Mouse (Mus musculus): Measurements from ENCODE around the gene Cox4i1. TPM values are rescaled to one million over a fixed set of nuclear protein-coding genes. Genes with fewer than 3 reads are reported as not detected.

Cox4i1 gene
- total RNA-seq (2021), result 1,000 to 10,000 TPM; 4,113 to 4,965 TPM
- 4,656 and 4,851 TPM in 2 replicates for polyA plus RNA-seq (2012; rRNA removed)
- long read RNA-seq, transcript Cox4i1-203 (2 exons, 438 nt), result minor isoform, 25 of 7,838 reads
- long read RNA-seq, transcript Cox4i1-201 (5 exons, 745 nt), result minor isoform, 2,411 of 7,838 reads
- long read RNA-seq, transcript Cox4i1-204 (3 exons, 578 nt), result major isoform, 5,218 of 7,838 reads
- long read RNA-seq, transcript Cox4i1-205 (5 exons, 765 nt), result minor isoform, 21 of 7,838 reads
- long read RNA-seq, partial matches to known transcripts, result 84 of 7,838 reads
- long read RNA-seq, other reads (novel, unspliced or antisense), result 78 of 7,838 reads

DNA sequence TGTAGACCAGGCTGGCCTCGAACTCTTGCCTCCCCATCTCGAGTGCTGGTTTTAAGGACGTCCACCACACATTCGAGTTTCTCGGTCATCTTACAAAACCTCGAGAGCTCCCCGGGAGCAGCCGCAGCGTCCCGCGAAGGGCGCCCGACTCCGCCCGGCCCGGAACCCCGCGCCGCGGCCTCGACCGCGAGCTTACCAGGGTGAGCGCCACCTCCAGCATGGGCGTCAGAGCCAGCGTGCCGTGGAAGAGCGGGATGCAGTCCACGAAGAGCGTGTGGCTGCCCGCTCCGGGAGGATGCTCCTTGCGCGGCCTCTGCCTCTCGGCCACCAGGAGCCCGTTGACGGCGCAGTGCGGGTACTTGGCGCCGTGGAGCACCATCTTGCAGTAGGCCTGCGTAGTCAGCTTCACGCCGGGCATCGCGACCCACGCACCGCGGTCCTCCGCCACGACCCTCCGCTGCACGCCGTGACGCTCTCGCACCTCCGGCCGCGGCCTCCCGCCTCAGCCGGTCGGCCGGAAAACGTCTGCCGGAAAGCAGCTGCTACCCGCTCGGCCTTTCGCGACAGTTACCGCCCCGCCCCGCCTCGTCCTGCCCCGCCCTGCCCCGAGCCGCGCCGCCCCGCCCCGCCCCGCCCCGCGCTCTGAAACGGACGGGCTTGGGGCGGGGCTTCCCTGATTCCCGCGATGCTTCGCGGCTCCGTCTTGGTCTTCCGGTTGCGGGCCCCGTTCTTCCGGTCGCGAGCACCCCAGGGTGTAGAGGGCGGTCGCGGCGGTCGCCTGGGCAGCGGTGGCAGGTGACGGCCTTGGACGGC, at the start of gene Cox4i1, which contains the start of gene Gm27021:
Gene Cox4i1, plus strand, starts transcription at position 662 of the 813 bp plus-strand sequence.
Gene Gm27021, minus strand, starts transcription at position 519 of the 813 bp plus-strand sequence.
- Histone ChIP-seq H3K27ac (peak within 1 kb of the TSS; percentile 97), H3K9ac (ENCODE audit: low read depth, low read length) (peak within 1 kb of the TSS; percentile 97), H3K4me3 (peak within 1 kb of the TSS; percentile 83), H3K4me1 (ENCODE audit: control insufficient read depth, insufficient read depth, low read length) (peaks cover 10% of the 10 kb centered on the region), H3K36me3 (ENCODE audit: control insufficient read depth, insufficient read depth, low read length) (peaks cover 3% of the 10 kb centered on the region; the same call in 1 of the 2 replicates), H3K79me2 (replicated peaks; ENCODE audit: control insufficient read depth, insufficient read depth, low read length) (peaks cover 2% of the 10 kb centered on the region), H3K27me3 (ENCODE audit: control insufficient read depth, insufficient read depth, low read length) (no peaks in the 10 kb centered on the region)
- peak; percentile 93 to 95 for DNase-seq
- WGBS, result under 1% methylated on average over 102 of the region's 105 CpGs
- TF ChIP-seq EP300 (IDR thresholded peaks at IDR 0.05; ENCODE audit: insufficient read depth, low read depth, low read length) (0 out of 2 replicates have a peak, but pooled peaks have one; percentile 5), POLR2A (IDR thresholded peaks at IDR 0.05; ENCODE audit: insufficient read depth, low read depth, low read length) (peak; percentile 82), CTCF (IDR thresholded peaks at IDR 0.05) (peak; percentile 33)
- intact Hi-C loops (cut with DNase I), result no loop called here

DNA sequence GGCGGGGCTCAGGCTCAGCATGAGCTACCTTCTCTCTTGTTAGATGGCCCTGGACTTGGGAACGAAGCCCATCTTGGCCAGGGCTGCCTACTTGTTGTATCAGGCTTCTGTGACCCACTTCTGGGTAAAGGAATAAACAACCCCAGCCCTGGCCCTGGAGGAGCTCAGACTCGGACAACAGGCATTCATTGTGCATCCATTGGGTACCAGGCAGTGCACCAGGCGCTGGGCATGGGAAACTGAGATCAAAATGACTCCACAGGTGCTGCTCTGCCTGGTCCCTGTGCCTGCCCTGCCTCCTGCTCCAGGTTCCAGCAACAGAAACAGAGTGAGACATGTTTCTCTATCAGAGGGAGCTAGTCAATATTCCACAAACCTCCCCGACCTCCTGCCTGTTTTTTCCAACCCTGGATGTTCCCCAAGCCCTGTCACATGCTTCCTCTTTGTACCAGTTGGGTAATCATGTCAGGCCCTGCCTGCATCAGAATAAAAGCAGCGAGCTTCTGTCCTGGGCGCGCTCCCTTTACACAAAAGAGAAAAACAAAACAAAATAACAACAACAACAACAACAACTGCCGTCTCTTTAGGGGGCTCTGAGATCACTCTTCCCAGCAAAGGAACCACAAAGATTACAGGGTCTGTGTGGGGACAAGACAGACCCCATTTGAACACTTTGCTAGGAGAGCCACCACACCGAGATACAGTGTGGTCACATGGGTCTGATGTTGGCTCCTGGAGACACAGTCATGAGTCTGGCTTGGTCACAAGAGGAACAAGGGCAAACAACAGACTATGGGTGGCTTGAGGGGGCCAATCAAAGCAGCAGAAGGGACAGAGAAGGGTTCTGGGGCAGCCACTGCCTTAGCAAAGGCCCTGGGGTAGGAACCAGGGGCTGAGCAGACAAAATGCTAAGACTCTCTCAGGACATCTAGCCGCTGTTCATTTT, 48.5 kb upstream of the Cox4i1 start:
- DNase-seq, result peak; percentile 41 to 68
- intact Hi-C loops (cut with DNase I), result no loop called here

DNA sequence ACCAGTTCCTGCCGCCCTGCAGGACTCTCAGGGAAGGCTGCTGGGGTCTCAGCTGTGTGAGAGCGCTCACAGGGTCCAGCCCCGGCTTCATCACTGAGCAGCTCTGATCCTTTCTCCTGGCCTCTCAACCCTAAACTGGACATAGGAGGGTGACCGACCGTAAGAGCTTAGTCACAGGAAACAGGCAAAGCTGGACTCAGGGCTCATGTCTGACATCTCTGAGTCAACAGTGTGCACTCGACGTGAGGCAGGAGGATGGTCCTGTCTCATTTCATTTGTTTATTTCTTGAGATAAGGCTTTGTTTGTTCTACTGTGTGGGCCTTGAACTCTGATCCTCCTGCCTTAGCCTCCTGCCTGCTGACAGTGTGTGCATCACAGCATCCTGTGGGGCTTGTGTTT, 47.6 kb upstream of the Cox4i1 start:
- intact Hi-C loops (cut with DNase I), result no loop called here

More for the DNA sequence above, 48.5 kb upstream of the Cox4i1 start:
- H3K79me2 ChIP-seq (replicated peaks; ENCODE audit: control insufficient read depth, insufficient read depth, low read length), result no peaks in the 10 kb centered on the region
- H3K27ac ChIP-seq, result peak overlapping the region; percentile 83
- no peak overlapping the region for H3K4me3 ChIP-seq
- H3K9ac ChIP-seq (ENCODE audit: low read depth, low read length), result no peak overlapping the region
- no peaks in the 10 kb centered on the region for H3K4me1 ChIP-seq (ENCODE audit: control insufficient read depth, insufficient read depth, low read length)
- H3K27me3 ChIP-seq (ENCODE audit: control insufficient read depth, insufficient read depth, low read length), result no peaks in the 10 kb centered on the region
- TF ChIP-seq POLR2A (IDR thresholded peaks at IDR 0.05; ENCODE audit: insufficient read depth, low read depth, low read length), result no peak
- TF ChIP-seq EP300 (IDR thresholded peaks at IDR 0.05; ENCODE audit: insufficient read depth, low read depth, low read length), result no peak
- no peak for TF ChIP-seq CTCF (IDR thresholded peaks at IDR 0.05)
- no peaks in the 10 kb centered on the region for H3K36me3 ChIP-seq (ENCODE audit: control insufficient read depth, insufficient read depth, low read length)
- 54% methylated on average over 11 of the region's 11 CpGs for WGBS

DNA sequence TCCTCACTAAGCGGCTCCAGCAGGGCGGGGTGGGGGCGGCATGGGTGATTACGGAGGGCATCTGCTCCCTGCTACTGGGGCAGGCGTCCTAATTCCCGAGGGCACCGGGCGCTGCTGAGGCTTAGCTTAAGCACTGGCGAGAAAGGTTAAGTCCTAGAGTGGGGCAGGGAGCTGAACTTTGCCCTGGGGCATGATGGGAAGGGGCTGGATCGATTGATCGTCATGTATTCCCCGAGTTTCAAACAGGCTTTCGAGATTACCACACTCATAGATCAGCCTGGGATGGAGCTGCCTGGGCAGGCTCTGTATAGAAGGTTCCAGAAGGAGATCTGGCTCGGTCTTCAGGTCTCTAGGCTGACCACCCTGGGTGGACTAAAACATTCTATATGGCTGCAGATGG, 45.9 kb upstream of the Cox4i1 start:
- Histone ChIP-seq H3K27me3 (ENCODE audit: control insufficient read depth, insufficient read depth, low read length) (no peaks in the 10 kb centered on the region), H3K9ac (ENCODE audit: low read depth, low read length) (no peak overlapping the region), H3K36me3 (ENCODE audit: control insufficient read depth, insufficient read depth, low read length) (no peaks in the 10 kb centered on the region), H3K79me2 (replicated peaks; ENCODE audit: control insufficient read depth, insufficient read depth, low read length) (no peaks in the 10 kb centered on the region), H3K4me1 (ENCODE audit: control insufficient read depth, insufficient read depth, low read length) (no peaks in the 10 kb centered on the region), H3K27ac (no peak overlapping the region), H3K4me3 (no peak overlapping the region)
- TF ChIP-seq CTCF (IDR thresholded peaks at IDR 0.05) (no peak), POLR2A (IDR thresholded peaks at IDR 0.05; ENCODE audit: insufficient read depth, low read depth, low read length) (no peak), EP300 (IDR thresholded peaks at IDR 0.05; ENCODE audit: insufficient read depth, low read depth, low read length) (no peak)
- no peak for DNase-seq
- intact Hi-C loops (cut with DNase I), result no loop called here
- 78% methylated on average over 14 of the region's 14 CpGs for WGBS

More for the DNA sequence above, 47.6 kb upstream of the Cox4i1 start:
- Histone ChIP-seq H3K36me3 (ENCODE audit: control insufficient read depth, insufficient read depth, low read length) (no peaks in the 10 kb centered on the region), H3K9ac (ENCODE audit: low read depth, low read length) (no peak overlapping the region), H3K27me3 (ENCODE audit: control insufficient read depth, insufficient read depth, low read length) (no peaks in the 10 kb centered on the region), H3K4me1 (ENCODE audit: control insufficient read depth, insufficient read depth, low read length) (no peaks in the 10 kb centered on the region), H3K4me3 (no peak overlapping the region), H3K27ac (peak overlapping the region; percentile 83), H3K79me2 (replicated peaks; ENCODE audit: control insufficient read depth, insufficient read depth, low read length) (no peaks in the 10 kb centered on the region)
- TF ChIP-seq EP300 (IDR thresholded peaks at IDR 0.05; ENCODE audit: insufficient read depth, low read depth, low read length), result no peak
- no peak for TF ChIP-seq POLR2A (IDR thresholded peaks at IDR 0.05; ENCODE audit: insufficient read depth, low read depth, low read length)
- no peak for TF ChIP-seq CTCF (IDR thresholded peaks at IDR 0.05)
- DNase-seq, result no peak
- 58% methylated on average over 7 of the region's 7 CpGs for WGBS

DNA sequence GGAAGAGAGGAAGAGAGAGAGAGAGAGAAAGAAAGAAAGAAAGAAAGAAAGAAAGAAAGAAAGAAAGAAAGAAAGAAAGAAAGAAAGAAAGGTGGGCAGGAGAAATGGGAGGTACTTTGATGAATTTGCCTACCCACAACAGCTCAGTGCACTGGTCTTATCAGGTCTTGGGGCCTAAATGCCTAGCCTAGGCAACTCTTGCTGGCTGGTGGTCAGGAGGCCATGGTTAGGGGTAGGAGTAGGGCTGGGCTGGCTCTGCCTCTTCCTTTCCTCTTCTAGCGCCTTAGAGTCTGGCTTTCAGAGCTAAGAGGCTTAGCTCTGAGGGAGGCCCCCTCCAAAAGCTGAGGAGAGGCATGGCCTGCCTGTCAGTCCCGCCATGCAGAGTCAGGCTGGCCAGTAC, 44.4 kb upstream of the Cox4i1 start:
- intact Hi-C loops (cut with DNase I), result no loop called here
- Histone ChIP-seq H3K4me3 (no peak overlapping the region), H3K27ac (no peak overlapping the region), H3K79me2 (replicated peaks; ENCODE audit: control insufficient read depth, insufficient read depth, low read length) (no peaks in the 10 kb centered on the region), H3K36me3 (ENCODE audit: control insufficient read depth, insufficient read depth, low read length) (no peaks in the 10 kb centered on the region), H3K4me1 (ENCODE audit: control insufficient read depth, insufficient read depth, low read length) (no peaks in the 10 kb centered on the region), H3K27me3 (ENCODE audit: control insufficient read depth, insufficient read depth, low read length) (no peaks in the 10 kb centered on the region), H3K9ac (ENCODE audit: low read depth, low read length) (no peak overlapping the region)
- no peak for DNase-seq
- TF ChIP-seq EP300 (IDR thresholded peaks at IDR 0.05; ENCODE audit: insufficient read depth, low read depth, low read length) (no peak), POLR2A (IDR thresholded peaks at IDR 0.05; ENCODE audit: insufficient read depth, low read depth, low read length) (no peak), CTCF (IDR thresholded peaks at IDR 0.05) (no peak)
- WGBS, result 68% methylated on average over 2 of the region's 2 CpGs
